Mouse (Mus musculus): ENCODE data around the gene Gm6760.

Gm6760 gene

GRCm38 (mm10) chrX:64152098-64152497 lies at the start of gene Gm6760:
Gene Gm6760, minus strand, starts transcription at chrX:64152198.
- DNase-seq (ENCODE audit: inconsistent age in 2 of 2, low spot score in 1 of 2), result no peak

GRCm38 (mm10) chrX:64181246-64181645 lies 29.2 kb upstream of the Gm6760 start:
- no peak for DNase-seq (ENCODE audit: inconsistent age in 2 of 2, low spot score in 1 of 2)

- no peak for DNase-seq (ENCODE audit: inconsistent age in 2 of 2, low spot score in 1 of 2)
These were observed 21.2 kb upstream of the Gm6760 start, which contains the start of gene 3830417A13Rik for GRCm38 (mm10) chrX:64173248-64173647. Gene 3830417A13Rik, plus strand, starts transcription at chrX:64173548.
